Mouse (Mus musculus) ZHBTc4 (cell line): ENCODE measurements around the gene Cwc22.
"Not testable (repeated sequence)": the region's sequence is repeated elsewhere in the genome, so short reads cannot be mapped to it uniquely, and the experiment has no call there.

Experiments
- DNase-seq: peaks from one replicate; pipeline ENCODE4 v3.0.0-alpha.2; 2011; ENCODE audit warnings: low read depth, low spot score

Cwc22 gene

DNA sequence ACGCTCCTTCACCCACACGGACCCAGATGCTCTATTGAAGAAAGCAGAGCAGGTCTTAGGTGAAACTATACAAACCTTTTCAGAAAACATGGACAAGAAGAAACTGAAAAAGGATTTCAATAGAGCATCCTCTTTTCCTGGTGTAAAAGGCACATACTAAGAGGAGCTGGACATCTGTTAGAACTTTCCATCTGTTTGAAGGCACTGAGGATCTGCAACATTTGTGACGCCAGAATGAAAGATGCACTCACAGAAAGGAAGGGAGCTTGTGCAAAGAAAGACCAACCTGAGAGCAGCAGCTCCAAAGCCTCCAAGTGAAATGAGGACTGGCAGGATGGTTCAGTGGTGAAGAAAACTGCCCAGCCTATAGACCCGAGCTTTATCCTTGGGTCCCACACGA, 48.2 kb downstream of the Cwc22 start:
- no peak for DNase-seq

DNA sequence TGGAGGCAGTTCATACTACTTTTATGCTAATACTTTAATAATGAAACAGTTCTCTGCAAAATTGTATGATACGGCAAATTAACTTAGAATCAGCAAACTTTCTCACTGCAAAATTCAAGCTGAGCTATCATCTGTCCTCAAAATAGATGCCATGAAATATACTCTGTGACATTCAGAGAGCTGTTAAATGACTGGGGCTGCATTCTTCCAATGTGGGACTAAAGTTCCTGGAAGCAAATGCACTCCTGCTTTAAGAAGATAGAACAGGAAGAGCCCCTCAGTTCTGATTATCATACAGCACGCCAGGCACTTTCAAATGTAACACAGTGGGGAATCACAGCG, 48.6 kb downstream of the Cwc22 start:
- no peak for DNase-seq

DNA sequence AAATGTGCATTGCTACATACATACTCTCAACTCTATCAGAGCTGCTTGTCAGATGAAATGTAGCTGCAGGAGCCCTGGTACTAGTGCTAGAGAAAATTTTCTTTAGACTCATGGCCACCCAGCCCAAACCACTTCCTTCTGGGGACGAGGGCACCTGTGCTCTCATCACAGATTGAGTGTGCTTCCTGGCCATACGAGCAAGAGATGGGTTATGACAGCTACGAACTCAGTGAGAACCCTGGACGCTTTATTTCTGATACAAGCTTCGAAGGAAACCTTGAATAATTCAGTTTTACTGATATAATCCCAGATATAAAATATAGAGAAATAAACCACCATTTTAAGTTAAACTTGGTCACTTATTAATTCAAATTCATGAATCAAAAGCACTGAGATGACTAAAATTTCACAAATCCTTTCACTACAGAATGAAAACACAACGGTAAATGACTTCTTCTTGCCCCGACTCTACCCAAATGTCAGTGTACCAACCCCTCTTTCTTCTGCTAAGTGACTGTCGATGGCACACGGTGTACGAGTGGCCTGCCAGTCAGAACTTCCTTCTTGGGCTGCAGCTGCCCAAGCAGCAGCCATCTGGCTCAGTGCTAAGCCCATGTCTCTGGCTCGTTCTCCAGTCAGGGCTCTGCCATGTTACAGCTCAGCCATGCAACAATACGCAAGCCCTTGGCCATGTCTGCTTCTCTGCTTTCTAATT, 49.2 kb downstream of the Cwc22 start:
- DNase-seq = no peak

- DNase-seq = not testable (repeated sequence)
These were observed 50.1 kb downstream of the Cwc22 start for GRCm38 (mm10) chr2:77895906-77896570.

- no peak for DNase-seq
These were observed 51.3 kb downstream of the Cwc22 start for GRCm38 (mm10) chr2:77894896-77895295.

DNA sequence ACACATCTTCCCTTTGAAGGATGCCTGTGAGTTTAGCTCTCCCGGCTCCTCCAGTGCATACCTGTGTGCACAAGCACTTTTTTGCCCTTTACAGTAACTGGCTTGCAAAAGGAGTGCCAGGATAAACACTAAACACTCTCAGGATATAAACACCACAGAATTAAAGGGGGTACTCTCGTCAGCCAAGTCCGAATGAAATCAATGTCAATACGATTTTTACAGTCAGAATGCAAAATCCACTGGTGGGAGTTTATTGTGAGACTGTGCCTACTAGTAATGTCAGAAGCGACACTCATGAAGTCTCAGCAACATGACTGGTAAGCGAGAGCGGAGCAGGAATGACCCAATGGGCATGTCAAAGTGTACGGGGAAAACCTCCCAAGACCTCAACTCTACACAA, 52.7 kb downstream of the Cwc22 start:
- DNase-seq = no peak

DNA sequence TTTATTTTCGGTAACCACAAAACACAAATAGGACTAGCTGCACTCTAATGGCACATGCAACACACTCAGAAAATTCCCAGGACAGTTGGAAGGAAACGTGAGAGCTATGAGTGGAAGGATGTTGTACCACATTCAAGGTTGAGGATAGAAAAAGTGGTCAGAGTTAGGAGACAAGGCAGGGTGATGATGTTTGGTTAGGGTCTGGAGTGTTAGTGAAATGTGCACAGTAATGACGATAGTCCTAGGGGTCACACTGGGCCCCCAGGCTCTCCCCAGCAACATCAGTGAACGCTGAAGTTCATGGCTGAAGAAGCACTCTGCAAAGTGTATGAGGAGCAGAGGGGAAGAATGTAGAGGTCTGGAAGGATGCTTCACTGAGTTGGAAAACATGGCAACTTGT, 53.6 kb downstream of the Cwc22 start:
- no peak for DNase-seq

- DNase-seq = no peak
These were observed 55.2 kb downstream of the Cwc22 start for GRCm38 (mm10) chr2:77890836-77891438.

- DNase-seq = no peak
These were observed 56.2 kb downstream of the Cwc22 start for GRCm38 (mm10) chr2:77889949-77890348.

GRCm38 (mm10) chr2:77889401-77889800, 56.8 kb downstream of the Cwc22 start:
- no peak for DNase-seq

GRCm38 (mm10) chr2:77888826-77889225, 57.3 kb downstream of the Cwc22 start:
- DNase-seq = no peak

DNA sequence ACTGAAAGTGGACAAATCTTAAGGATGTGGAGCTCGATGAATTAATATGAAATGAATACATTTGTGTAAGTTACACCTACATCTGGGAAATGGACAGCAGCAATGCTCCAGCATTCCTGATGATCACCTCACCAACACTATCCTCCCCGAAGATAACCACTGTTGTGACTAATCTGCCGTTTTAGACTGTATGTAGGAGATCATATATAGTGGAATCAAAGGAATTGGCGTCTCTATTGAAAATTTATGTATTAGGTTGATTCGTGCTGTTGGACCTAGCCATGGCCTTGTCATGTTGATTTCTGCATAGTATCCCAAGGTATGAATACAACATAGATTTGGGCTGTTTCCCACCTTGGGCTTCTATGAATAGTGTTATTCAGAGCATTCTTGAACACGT, 58.1 kb downstream of the Cwc22 start:
- DNase-seq = no peak

DNA sequence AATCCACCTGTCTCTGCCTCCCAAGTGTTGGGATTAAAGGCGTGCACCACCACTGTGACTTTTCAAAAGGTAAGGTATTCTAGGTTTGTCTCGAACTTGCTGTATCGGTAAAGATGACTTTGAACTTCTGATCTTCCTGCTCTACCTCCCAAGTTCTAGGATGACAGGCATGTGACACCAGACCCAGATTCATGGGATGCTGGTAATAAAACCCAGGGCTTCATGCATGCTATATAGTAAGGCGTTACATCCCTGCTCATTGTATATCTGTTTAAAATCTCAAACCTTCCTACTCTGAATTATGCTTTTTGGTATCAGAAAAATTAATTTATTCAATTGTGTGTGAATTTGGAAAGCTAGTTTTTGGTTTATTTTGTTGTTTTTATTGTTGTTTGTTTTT, 59.0 kb downstream of the Cwc22 start:
- no peak for DNase-seq

- DNase-seq = no peak
These were observed 60.6 kb downstream of the Cwc22 start for GRCm38 (mm10) chr2:77885491-77886130.

- no peak for DNase-seq
These were observed 61.1 kb downstream of the Cwc22 start for GRCm38 (mm10) chr2:77885036-77885435.

DNA sequence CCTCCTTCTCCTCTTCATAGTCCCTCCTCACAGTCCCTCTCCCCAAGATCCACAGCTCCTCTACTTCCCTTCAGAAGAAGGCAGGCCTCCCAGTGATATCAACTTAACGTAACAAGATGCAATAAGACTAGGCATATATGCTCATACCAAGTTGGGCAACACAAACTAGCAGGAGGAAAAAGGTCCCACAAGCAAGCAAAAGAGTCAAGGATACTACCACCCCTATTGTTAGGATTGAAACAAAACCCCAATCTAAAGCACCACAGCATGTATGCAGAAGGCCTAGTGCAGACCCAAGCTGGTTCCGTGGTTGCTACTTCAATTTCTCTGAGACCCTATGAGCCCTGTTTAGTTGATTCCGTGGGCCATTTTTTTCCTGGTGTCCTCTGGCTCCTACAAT, 61.7 kb downstream of the Cwc22 start:
- DNase-seq = no peak

DNA sequence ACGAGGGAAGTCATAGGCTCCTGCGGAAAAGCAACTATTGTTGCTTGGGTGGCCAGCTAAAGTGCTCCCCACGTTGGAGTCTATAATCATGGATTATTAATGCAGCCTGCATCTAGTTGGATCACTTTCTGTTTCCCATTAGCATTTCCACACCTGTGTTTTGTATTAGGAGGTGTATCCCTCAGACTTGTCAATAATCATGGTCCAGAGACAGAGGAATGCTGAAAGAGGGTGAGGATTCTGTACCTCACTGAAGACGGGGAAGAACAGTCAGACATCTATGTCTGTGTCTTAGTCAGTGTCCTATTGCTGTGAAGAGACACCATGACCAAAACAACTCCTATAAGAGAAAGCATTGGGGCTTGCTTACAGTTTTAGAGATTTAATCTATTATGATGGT, 63.2 kb downstream of the Cwc22 start:
- DNase-seq = no peak

DNA sequence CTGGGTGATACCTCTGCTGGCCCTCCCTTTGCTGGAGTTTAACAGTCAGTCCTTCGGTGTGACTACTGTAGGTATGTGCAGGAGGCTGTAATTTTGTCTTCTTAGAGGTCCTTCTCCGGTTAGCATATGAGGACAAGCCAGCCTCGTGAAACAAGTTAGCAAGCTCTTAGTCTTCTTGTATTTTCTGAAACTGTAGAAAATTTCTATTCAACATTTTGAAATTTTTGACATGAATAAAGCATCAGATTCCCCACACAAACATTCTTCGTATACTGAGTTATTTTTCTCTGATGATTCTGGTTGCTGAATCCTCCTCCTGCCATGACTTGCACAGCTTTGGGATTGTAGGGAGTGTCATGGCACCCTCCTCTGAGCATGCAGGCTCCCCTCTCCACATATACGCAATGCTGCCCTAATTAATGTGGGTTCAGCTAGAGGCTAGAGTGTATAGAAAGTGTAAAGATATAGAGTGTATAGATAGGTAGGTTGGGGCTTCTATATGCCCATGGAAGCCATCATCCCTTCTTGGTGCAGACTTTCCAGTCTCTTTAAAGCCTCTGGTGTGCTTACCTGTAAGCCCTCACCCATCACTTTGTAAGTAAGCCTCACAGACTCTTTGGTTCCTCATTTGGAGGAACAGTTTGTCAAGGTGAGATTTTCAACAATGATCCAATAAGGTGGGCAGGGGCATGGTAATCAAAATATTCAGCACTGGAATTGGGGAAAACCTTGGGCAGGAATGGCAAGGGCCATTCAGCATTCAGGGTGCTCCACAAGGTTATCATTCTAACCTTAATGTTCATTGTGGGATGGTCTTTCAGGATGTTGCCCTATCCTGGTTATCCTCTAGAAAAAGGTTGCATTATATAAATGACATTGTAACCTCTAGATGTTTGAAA, 64.6 kb downstream of the Cwc22 start:
- DNase-seq = no peak

GRCm38 (mm10) chr2:77880351-77880750, 65.8 kb downstream of the Cwc22 start:
- no peak for DNase-seq

DNA sequence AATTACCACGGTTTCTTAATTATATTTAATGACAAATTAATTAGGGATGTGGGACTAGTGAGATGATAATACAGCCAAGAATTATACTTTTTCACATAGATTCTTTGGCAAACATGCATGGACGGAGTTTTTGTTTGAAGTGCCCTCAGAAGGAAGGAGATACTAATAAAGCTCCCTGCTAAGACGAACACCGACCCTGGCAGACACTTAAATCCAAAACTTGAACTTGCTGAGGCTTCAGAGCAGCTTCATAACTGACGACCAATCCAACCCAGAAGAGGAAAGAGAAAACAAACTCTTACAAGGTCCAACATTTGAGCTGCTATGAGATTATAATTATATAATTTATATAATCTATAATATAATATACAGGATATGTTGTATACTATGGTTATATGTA, 66.4 kb downstream of the Cwc22 start:
- DNase-seq = no peak

- DNase-seq = no peak
These were observed 68.9 kb downstream of the Cwc22 start for GRCm38 (mm10) chr2:77877156-77877855.
